Mouse (Mus musculus): Measurements from ENCODE around the gene Ptpra. TPM values are rescaled to one million over a fixed set of nuclear protein-coding genes. Genes with fewer than 3 reads are reported as not detected.

Gene Ptpra
- total and polyA plus RNA-seq, 3 experiments = 38.5 to 73.3 (median 40.4) TPM

DNA sequence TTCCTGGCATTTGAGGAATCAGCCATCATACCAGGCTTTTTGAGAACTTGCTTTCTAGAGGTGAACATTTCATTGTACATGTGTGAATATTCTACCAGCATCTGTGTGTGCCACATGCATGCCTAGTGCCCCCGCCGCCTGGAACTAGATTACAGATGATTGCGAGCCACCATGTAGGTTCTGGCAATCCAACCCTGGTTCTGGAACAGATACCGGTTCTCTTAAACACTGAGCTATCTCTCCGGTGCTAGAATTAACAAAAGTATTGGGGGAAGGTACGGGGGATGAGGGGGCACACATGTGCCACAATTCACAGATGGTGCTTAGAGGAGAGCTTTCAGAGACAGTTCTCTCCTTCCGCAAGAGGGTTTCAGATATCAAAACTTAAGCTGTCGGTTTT lies 63.8 kb downstream of the Ptpra start:
- peaks cover 11% of the 10 kb centered on the region for H3K9me3 ChIP-seq (replicated peaks; ENCODE audit: low read length)
- no peak for DNase-seq (ENCODE audit: extremely low read depth)
- no peak overlapping the region for H3K4me2 ChIP-seq (ENCODE audit: insufficient read depth, low read depth, poor library complexity, severe bottlenecking)
- H3K4me1 ChIP-seq (ENCODE audit: control insufficient read depth in 1 of 2, insufficient read depth in 2 of 2) = no peaks in the 10 kb centered on the region
- peaks cover 19 to 80% of the 10 kb centered on the region in 2 experiments for H3K36me3 ChIP-seq (replicated peaks in 1 of 2; ENCODE audit: control insufficient read depth in 1 of 2, insufficient read depth in 1 of 2, low read length in 1 of 2)
- H3K4me3 ChIP-seq (replicated peaks in 1 of 3; ENCODE audit: low read depth in 2 of 3, low read length in 2 of 3, poor library complexity in 1 of 3) = no peak overlapping the region
- dilution Hi-C loops (cut with MboI; ENCODE audit: extremely low pct_ligation_motif_present, extremely low pct_unique_long_range_greater_than_20kb, low sequenced_read_pairs) = no loop called here
- H3K79me2 ChIP-seq (replicated peaks; ENCODE audit: control insufficient read depth, extremely low read depth, insufficient read depth, poor library complexity, severe bottlenecking) = no peaks in the 10 kb centered on the region
- no peak overlapping the region for H3K9ac ChIP-seq (ENCODE audit: insufficient read depth, low read depth)
- in situ Hi-C loops (cut with MboI; ENCODE audit: low pct_ligation_motif_present, low pct_unique_long_range_greater_than_20kb, low sequenced_read_pairs) = no loop called here
- TF ChIP-seq MYC (IDR thresholded peaks at IDR 0.05; ENCODE audit: low read depth, low read length) (no peak), USF2 (conservative IDR thresholded peaks at IDR 0.05; ENCODE audit: low read depth, low read length) (no peak), HCFC1 (IDR thresholded peaks at IDR 0.05; ENCODE audit: low read depth, low read length) (no peak), IRF4 (IDR thresholded peaks at IDR 0.05; ENCODE audit: low read depth, low read length) (no peak), EP300 (IDR thresholded peaks at IDR 0.05; ENCODE audit: low read length) (no peak), JUND (conservative IDR thresholded peaks at IDR 0.05; ENCODE audit: low read depth, low read length) (no peak), MAFK (IDR thresholded peaks at IDR 0.05; ENCODE audit: insufficient replicate concordance, low read length) (no peak), MAZ (IDR thresholded peaks at IDR 0.05; ENCODE audit: low read depth, low read length) (no peak), GABPA (IDR thresholded peaks at IDR 0.05; ENCODE audit: insufficient replicate concordance, low read depth, low read length) (no peak), ELF1 (IDR thresholded peaks at IDR 0.05; ENCODE audit: low read depth, low read length) (no peak), MAX (IDR thresholded peaks at IDR 0.05; ENCODE audit: low read length) (no peak), CTCF (conservative IDR thresholded peaks at IDR 0.05 in 1 of 2, IDR thresholded peaks at IDR 0.05 in 1 of 2; ENCODE audit: low read depth in 2 of 2, low read length in 2 of 2) (no peak), CHD2 (IDR thresholded peaks at IDR 0.05; ENCODE audit: low read length) (no peak), ETS1 (conservative IDR thresholded peaks at IDR 0.05; ENCODE audit: low read depth, low read length) (no peak)
- H3K27me3 ChIP-seq (replicated peaks) = no peaks in the 10 kb centered on the region
- no peak overlapping the region for H3K27ac ChIP-seq (ENCODE audit: insufficient read depth, low read depth)

DNA sequence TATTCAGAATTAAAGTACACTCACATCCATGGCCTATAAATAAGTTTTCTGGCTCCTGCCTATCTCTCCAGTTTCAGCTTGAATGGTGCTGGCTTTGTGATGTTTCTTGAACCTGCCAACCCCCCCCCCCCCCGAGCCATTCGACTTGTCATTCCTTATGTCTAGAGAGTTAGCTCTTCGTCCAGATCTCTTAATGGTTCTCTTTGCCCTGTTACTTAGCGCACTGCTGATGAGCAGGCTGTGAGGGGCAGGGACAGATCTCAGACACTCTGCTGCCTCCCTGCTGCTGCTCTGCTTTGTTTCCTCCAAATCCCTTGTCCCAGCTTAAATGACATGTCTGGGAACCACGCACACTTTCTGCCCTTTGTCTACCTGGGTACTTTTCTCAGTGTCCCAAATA lies 65.7 kb downstream of the Ptpra start:
- no peak for TF ChIP-seq JUN (IDR thresholded peaks at IDR 0.05; ENCODE audit: insufficient read depth, low read depth, low read length)
- TF ChIP-seq KAT2A (IDR thresholded peaks at IDR 0.05; ENCODE audit: insufficient replicate concordance, low read length) = no peak
- Histone ChIP-seq H3K4me2 (ENCODE audit: insufficient read depth, low read depth, poor library complexity, severe bottlenecking) (no peak overlapping the region), H3K4me1 (ENCODE audit: control insufficient read depth in 1 of 2, insufficient read depth in 2 of 2) (no peaks in the 10 kb centered on the region), H3K27ac (ENCODE audit: insufficient read depth, low read depth) (no peak overlapping the region), H3K27me3 (replicated peaks) (no peaks in the 10 kb centered on the region), H3K79me2 (replicated peaks; ENCODE audit: control insufficient read depth, extremely low read depth, insufficient read depth, poor library complexity, severe bottlenecking) (no peaks in the 10 kb centered on the region), H3K9ac (ENCODE audit: insufficient read depth, low read depth) (no peak overlapping the region), H3K36me3 (replicated peaks in 1 of 2; ENCODE audit: control insufficient read depth in 1 of 2, insufficient read depth in 1 of 2, low read length in 1 of 2) (peaks cover 27 to 83% of the 10 kb centered on the region in 2 experiments), H3K9me3 (replicated peaks; ENCODE audit: low read length) (peaks cover 5% of the 10 kb centered on the region), H3K4me3 (replicated peaks in 1 of 3; ENCODE audit: low read depth in 2 of 3, low read length in 2 of 3, poor library complexity in 1 of 3) (no peak overlapping the region)
- in situ Hi-C loops (cut with MboI; ENCODE audit: low pct_ligation_motif_present, low pct_unique_long_range_greater_than_20kb, low sequenced_read_pairs) = no loop called here
- no peak for DNase-seq (ENCODE audit: extremely low read depth)
- dilution Hi-C loops (cut with MboI; ENCODE audit: extremely low pct_ligation_motif_present, extremely low pct_unique_long_range_greater_than_20kb, low sequenced_read_pairs) = no loop called here

Data from CH12.LX (cell line).